Mouse (Mus musculus) CH12.LX (cell line): ENCODE results near the gene Crkl. TPM values are rescaled to one million over a fixed set of nuclear protein-coding genes. Genes with fewer than 3 reads are reported as not detected.
A peak's percentile ranks its signal among the peaks of the same experiment; 100 is the strongest.

Experiments
- DNase-seq: peaks from one replicate; pipeline ENCODE4 v3.0.0-alpha.2; 2013; ENCODE audit errors: extremely low read depth
- H3K27ac ChIP-seq: 2 replicates; pipeline ENCODE4 v1.5.1; 2012; ENCODE audit warnings: low read depth, mild to moderate bottlenecking, control low read depth, moderate library complexity; ENCODE audit not compliant: insufficient read depth
- H3K27me3 ChIP-seq: replicated peaks from 2 replicates; pipeline ENCODE3; 2012; ENCODE audit warnings: inconsistent platforms
- H3K36me3 ChIP-seq, 2 experiments: replicated peaks in 1 of 2; 2 replicates each; pipeline versions ENCODE3 to v1.6.1; 2012; ENCODE audit warnings: inconsistent platforms in 1 of 2, low read length in 1 of 2, mild to moderate bottlenecking in 1 of 2, mixed read lengths in 1 of 2, moderate library complexity in 1 of 2; ENCODE audit not compliant: control insufficient read depth in 1 of 2, insufficient read depth in 1 of 2
- H3K4me1 ChIP-seq, 2 experiments: 2 replicates each; pipeline ENCODE4 v1.6.1; 2012; ENCODE audit warnings: inconsistent platforms in 1 of 2, moderate library complexity in 1 of 2; ENCODE audit not compliant: insufficient read depth in 2 of 2, control insufficient read depth in 1 of 2
- H3K4me2 ChIP-seq: 2 replicates; pipeline ENCODE4 v1.6.1; 2012; ENCODE audit warnings: low read depth, mild to moderate bottlenecking, control low read depth; ENCODE audit not compliant: poor library complexity, insufficient read depth, severe bottlenecking
- H3K4me3 ChIP-seq, 3 experiments: fragments of 150-350 bp in 1 of 3; sonication (generic) in 1 of 3; replicated peaks in 1 of 3; 2 replicates each; pipeline versions ENCODE3 to v1.5.1; 2011 to 2012; ENCODE audit warnings: low read depth in 2 of 3, low read length in 2 of 3, mild to moderate bottlenecking in 2 of 3, moderate library complexity in 2 of 3, control low read depth in 1 of 3, improper control_type of control experiment in 1 of 3, inconsistent platforms in 1 of 3, mixed read lengths in 1 of 3; ENCODE audit not compliant: poor library complexity in 1 of 3
- H3K79me2 ChIP-seq: replicated peaks from 2 replicates; pipeline ENCODE4 v1.6.1; 2012; ENCODE audit warnings: mild to moderate bottlenecking, moderate library complexity; ENCODE audit not compliant: control insufficient read depth, poor library complexity, insufficient read depth, severe bottlenecking; ENCODE audit errors: extremely low read depth
- H3K9ac ChIP-seq: 2 replicates; pipeline ENCODE4 v1.6.1; 2012; ENCODE audit warnings: low read depth, mild to moderate bottlenecking, control low read depth, moderate library complexity; ENCODE audit not compliant: insufficient read depth
- H3K9me3 ChIP-seq: replicated peaks from 2 replicates; pipeline ENCODE3; 2012; ENCODE audit warnings: low read length, inconsistent platforms, mixed read lengths
- BHLHE40 ChIP-seq: IDR thresholded peaks from 2 replicates; pipeline ENCODE4 v1.6.1; 2011; ENCODE audit warnings: mild to moderate bottlenecking, low read depth, low read length, improper control_type of control experiment
- CHD1 ChIP-seq: IDR thresholded peaks from 2 replicates; pipeline ENCODE4 v1.6.1; 2012; ENCODE audit warnings: low read depth, low read length, improper control_type of control experiment, inconsistent platforms
- CHD2 ChIP-seq: IDR thresholded peaks from 2 replicates; pipeline ENCODE4 v1.6.1; 2011; ENCODE audit warnings: low read length, improper control_type of control experiment
- CTCF ChIP-seq, 2 experiments: IDR thresholded peaks in 1 of 2; conservative IDR thresholded peaks in 1 of 2; 2 replicates each; pipeline ENCODE4 v1.5.1; 2011 to 2012; ENCODE audit warnings: low read depth in 2 of 2, low read length in 2 of 2, improper control_type of control experiment in 1 of 2, inconsistent platforms in 1 of 2, mild to moderate bottlenecking in 1 of 2, moderate library complexity in 1 of 2
- E2F4 ChIP-seq: IDR thresholded peaks from 2 replicates; pipeline ENCODE4 v1.6.1; 2011; ENCODE audit warnings: low read depth, low read length, improper control_type of control experiment; ENCODE audit not compliant: insufficient replicate concordance
- ELF1 ChIP-seq: IDR thresholded peaks from 2 replicates; pipeline ENCODE4 v1.6.1; 2014; ENCODE audit warnings: low read depth, mild to moderate bottlenecking, inconsistent platforms, low read length, improper control_type of control experiment
- EP300 ChIP-seq: IDR thresholded peaks from 2 replicates; pipeline ENCODE4 v1.6.1; 2011; ENCODE audit warnings: low read length, improper control_type of control experiment
- ETS1 ChIP-seq: conservative IDR thresholded peaks from 2 replicates; pipeline ENCODE4 v1.6.1; 2012; ENCODE audit warnings: low read depth, mild to moderate bottlenecking, inconsistent platforms, low read length, improper control_type of control experiment, moderate library complexity
- IRF4 ChIP-seq: IDR thresholded peaks from 2 replicates; pipeline ENCODE4 v1.6.1; 2014; ENCODE audit warnings: low read depth, mild to moderate bottlenecking, inconsistent platforms, low read length, improper control_type of control experiment
- JUN ChIP-seq: IDR thresholded peaks from 2 replicates; pipeline ENCODE4 v1.6.1; 2011; ENCODE audit warnings: low read depth, mild to moderate bottlenecking, low read length, improper control_type of control experiment, moderate library complexity; ENCODE audit not compliant: insufficient read depth
- JUND ChIP-seq: conservative IDR thresholded peaks from 2 replicates; pipeline ENCODE4 v1.6.1; 2011; ENCODE audit warnings: low read depth, low read length, improper control_type of control experiment
- MAFK ChIP-seq: IDR thresholded peaks from 2 replicates; pipeline ENCODE4 v1.6.1; 2011; ENCODE audit warnings: low read length, improper control_type of control experiment; ENCODE audit not compliant: insufficient replicate concordance
- MAX ChIP-seq: IDR thresholded peaks from 2 replicates; pipeline ENCODE4 v1.6.1; 2011; ENCODE audit warnings: low read length, improper control_type of control experiment
- MAZ ChIP-seq: IDR thresholded peaks from 2 replicates; pipeline ENCODE4 v1.6.1; 2012; ENCODE audit warnings: low read depth, mild to moderate bottlenecking, inconsistent platforms, low read length, improper control_type of control experiment, moderate library complexity
- MEF2A ChIP-seq: IDR thresholded peaks from 2 replicates; pipeline ENCODE4 v1.6.1; 2014; ENCODE audit warnings: low read depth, mild to moderate bottlenecking, inconsistent platforms, low read length, improper control_type of control experiment, borderline replicate concordance
- MXI1 ChIP-seq: IDR thresholded peaks from 2 replicates; pipeline ENCODE4 v1.6.1; 2011; ENCODE audit warnings: mild to moderate bottlenecking, low read depth, low read length, improper control_type of control experiment
- MYC ChIP-seq: IDR thresholded peaks from 2 replicates; pipeline ENCODE4 v1.6.1; 2011; ENCODE audit warnings: low read depth, mild to moderate bottlenecking, improper control_type of control experiment, low read length
- NRF1 ChIP-seq: IDR thresholded peaks from 2 replicates; pipeline ENCODE4 v1.6.1; 2014; ENCODE audit warnings: low read depth, mild to moderate bottlenecking, inconsistent platforms, low read length, improper control_type of control experiment, moderate library complexity
- PAX5 ChIP-seq: IDR thresholded peaks from 2 replicates; pipeline ENCODE4 v1.6.1; 2012; ENCODE audit warnings: low read length, inconsistent platforms, mixed read lengths
- POLR2A ChIP-seq: IDR thresholded peaks from 2 replicates; pipeline ENCODE4 v1.6.1; 2011; ENCODE audit warnings: low read depth, mild to moderate bottlenecking, improper control_type of control experiment, low read length
- RCOR1 ChIP-seq: conservative IDR thresholded peaks from 2 replicates; pipeline ENCODE4 v1.6.1; 2012; ENCODE audit warnings: low read depth, mild to moderate bottlenecking, inconsistent platforms, low read length, improper control_type of control experiment
- SIN3A ChIP-seq: IDR thresholded peaks from 2 replicates; pipeline ENCODE4 v1.6.1; 2012; ENCODE audit warnings: low read length, improper control_type of control experiment, inconsistent platforms
- TBP ChIP-seq: conservative IDR thresholded peaks from 2 replicates; pipeline ENCODE4 v1.6.1; 2011; ENCODE audit warnings: low read depth, low read length, improper control_type of control experiment
- TCF12 ChIP-seq: IDR thresholded peaks from 2 replicates; pipeline ENCODE4 v1.6.1; 2014; ENCODE audit warnings: low read depth, mild to moderate bottlenecking, inconsistent platforms, low read length, improper control_type of control experiment
- UBTF ChIP-seq: IDR thresholded peaks from 2 replicates; pipeline ENCODE4 v1.6.1; 2012; ENCODE audit warnings: low read depth, mild to moderate bottlenecking, inconsistent platforms, low read length, improper control_type of control experiment, moderate library complexity
- USF1 ChIP-seq: IDR thresholded peaks from 2 replicates; pipeline ENCODE4 v1.6.1; 2014; ENCODE audit warnings: low read depth, mild to moderate bottlenecking, inconsistent platforms, low read length, improper control_type of control experiment
- USF2 ChIP-seq: conservative IDR thresholded peaks from 2 replicates; pipeline ENCODE4 v1.6.1; 2011; ENCODE audit warnings: low read depth, low read length, improper control_type of control experiment
- ZMIZ1 ChIP-seq: IDR thresholded peaks from 2 replicates; pipeline ENCODE4 v1.6.1; 2012; ENCODE audit warnings: low read depth, mild to moderate bottlenecking, inconsistent platforms, low read length, improper control_type of control experiment
- dilution Hi-C: fragments of 300-500 bp; cut with MboI; formaldehyde crosslinking; loops from 2 replicates; pipeline ENCODE4 v1.14.3; 2020; ENCODE audit warnings: low sequenced_read_pairs; ENCODE audit not compliant: extremely low pct_unique_long_range_greater_than_20kb, extremely low pct_ligation_motif_present
- in situ Hi-C: fragments of 300-500 bp; cut with MboI; formaldehyde crosslinking; loops from 3 replicates; pipeline ENCODE4 v1.14.3; 2019; ENCODE audit warnings: low sequenced_read_pairs, low pct_ligation_motif_present, low pct_unique_long_range_greater_than_20kb, mixed read lengths
- polyA plus RNA-seq: library from polyadenylated mRNA; unstranded; fragments of >175 nt; gene quantifications from 2 replicates; pipeline ENCODE4 v1.2.1, GENCODE M21; 2012; ENCODE audit warnings: low read depth; ENCODE audit not compliant: insufficient read length
- total RNA-seq, 2 experiments: library from RNA; depleted of rRNA; stranded (reverse); fragments of 300-350 nt in 1 of 2; fragments of >200 nt in 1 of 2; gene quantifications; 2 replicates each; pipeline ENCODE4 v1.2.3; 2012 to 2014

Gene Crkl
- total and polyA plus RNA-seq, 3 experiments: 16.9 to 35.6 (median 21.6) TPM

DNA sequence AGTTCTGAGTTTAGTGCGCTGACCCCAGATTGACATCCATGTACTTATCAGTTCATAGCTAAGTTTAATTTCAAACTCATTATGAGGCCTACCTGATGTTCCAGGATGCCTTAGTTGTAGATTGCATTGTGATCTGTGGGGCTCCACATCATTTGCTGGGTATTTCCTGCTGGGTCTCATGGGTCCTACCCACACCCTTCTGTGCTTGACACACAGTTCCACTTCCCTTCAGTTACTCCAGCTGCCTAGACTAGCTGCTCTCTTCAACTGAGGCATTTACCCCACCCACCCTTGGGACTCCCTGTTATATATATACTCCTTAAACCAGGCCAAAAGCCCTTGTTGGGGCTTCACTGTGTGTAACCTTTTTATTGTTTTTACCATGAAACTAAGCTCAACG, 42.7 kb upstream of the Crkl start:
- peak; percentile 23; the same call in 1 of the 2 replicates for TF ChIP-seq JUN
- TF ChIP-seq RCOR1: no peak; the same call in 1 of the 2 replicates
- TF ChIP-seq MAX: peak; percentile 67
- peak; percentile 87 for TF ChIP-seq MXI1
- no peak for TF ChIP-seq MAFK
- no peak for TF ChIP-seq PAX5
- peak; percentile 92 for TF ChIP-seq SIN3A
- peak; percentile 55; the same call in 1 of the 2 replicates for TF ChIP-seq TBP
- TF ChIP-seq BHLHE40: 0 out of 2 replicates have a peak, but pooled peaks have one; percentile 50
- TF ChIP-seq JUND: 0 out of 2 replicates have a peak, but pooled peaks have one; percentile 4
- TF ChIP-seq EP300: peak; percentile 92
- no peak for TF ChIP-seq UBTF
- TF ChIP-seq MAZ: peak; percentile 85
- peak; percentile 55; the same call in 1 of the 2 replicates for TF ChIP-seq CHD2
- peak; percentile 70 for TF ChIP-seq MEF2A
- TF ChIP-seq MYC: peak; percentile 71; the same call in 1 of the 2 replicates
- peak; percentile 64; the same call in 1 of the 2 replicates for TF ChIP-seq ELF1
- peak; percentile 30 for TF ChIP-seq ZMIZ1
- TF ChIP-seq IRF4: peak; percentile 92
- peak; percentile 89 for TF ChIP-seq ETS1
- TF ChIP-seq TCF12: peak; percentile 79; the same call in 1 of the 2 replicates
- TF ChIP-seq POLR2A: no peak
- Histone ChIP-seq H3K27me3 (no peaks in the 10 kb centered on the region), H3K27ac (peak overlapping the region; percentile 82), H3K9me3 (no peaks in the 10 kb centered on the region), H3K9ac (peak overlapping the region; percentile 7), H3K4me3 (peak overlapping the region in 2 of 3 experiments; percentile 29 to 70), H3K4me1 (peaks cover 18 to 55% of the 10 kb centered on the region in 2 experiments), H3K4me2 (peak overlapping the region; percentile 99), H3K79me2 (peaks cover 38% of the 10 kb centered on the region), H3K36me3 (peaks cover 0 to 24% of the 10 kb centered on the region in 2 experiments)
- in situ Hi-C loops: loop anchor here (5.0 kb wide), 1 partner anchor 123 kb away; the partner anchor contains the start of gene Thap7
- DNase-seq: peak; percentile 87
- dilution Hi-C loops: no loop called here

DNA sequence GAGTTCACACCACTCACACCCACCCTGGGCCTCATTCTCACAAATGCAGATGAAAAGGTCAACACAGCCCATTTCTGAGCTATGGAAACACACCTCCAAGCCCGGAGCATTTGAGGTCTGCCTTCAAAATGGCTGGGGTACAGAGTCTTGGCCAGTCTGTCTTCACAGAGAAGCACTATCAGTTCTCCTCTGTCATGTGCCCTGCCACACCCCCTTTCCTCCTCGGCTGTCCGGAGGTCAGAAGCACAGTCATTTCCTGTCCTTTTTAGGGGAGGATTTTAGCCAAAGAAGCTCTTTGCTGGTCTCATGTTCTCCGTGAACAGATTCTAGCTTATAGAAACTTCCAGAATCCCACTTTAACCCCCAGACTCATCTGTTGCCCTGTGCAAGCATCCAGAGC, 41.6 kb upstream of the Crkl start:
- Histone ChIP-seq H3K27me3 (no peaks in the 10 kb centered on the region), H3K4me2 (peak overlapping the region; percentile 99), H3K4me3 (peak overlapping the region; percentile 13 to 20 (median 16)), H3K9me3 (no peaks in the 10 kb centered on the region), H3K27ac (peak overlapping the region; percentile 82; the same call in 1 of the 2 replicates), H3K4me1 (peaks cover 14 to 45% of the 10 kb centered on the region in 2 experiments), H3K36me3 (peaks cover 0 to 30% of the 10 kb centered on the region in 2 experiments), H3K79me2 (peaks cover 28% of the 10 kb centered on the region), H3K9ac (peak overlapping the region; percentile 5; the same call in 1 of the 2 replicates)
- dilution Hi-C loops: no loop called here
- no peak for TF ChIP-seq IRF4
- TF ChIP-seq EP300: 0 out of 2 replicates have a peak, but pooled peaks have one; percentile 10
- peak; percentile 43; the same call in 1 of the 2 replicates for TF ChIP-seq SIN3A
- no peak for TF ChIP-seq MAZ
- TF ChIP-seq MXI1: peak; percentile 88
- no peak for TF ChIP-seq E2F4
- no peak for TF ChIP-seq CHD1
- TF ChIP-seq USF1: peak; percentile 37
- no peak for TF ChIP-seq UBTF
- no peak for TF ChIP-seq CHD2
- TF ChIP-seq RCOR1: no peak
- TF ChIP-seq MYC: no peak
- no peak for TF ChIP-seq MEF2A
- TF ChIP-seq USF2: 0 out of 2 replicates have a peak, but pooled peaks have one; percentile 7
- TF ChIP-seq ELF1: no peak
- peak; percentile 41; the same call in 1 of the 2 replicates for TF ChIP-seq BHLHE40
- TF ChIP-seq MAX: 0 out of 2 replicates have a peak, but pooled peaks have one; percentile 22
- TF ChIP-seq ETS1: no peak
- no peak for TF ChIP-seq CTCF (conservative IDR thresholded peaks at IDR 0.05 in 1 of 2, IDR thresholded peaks at IDR 0.05 in 1 of 2; ENCODE audit: low read depth in 2 of 2, low read length in 2 of 2)
- no peak for TF ChIP-seq ZMIZ1
- no peak for TF ChIP-seq NRF1
- no peak for DNase-seq
- in situ Hi-C loops: no loop called here
